Mouse (Mus musculus) lung, adult 2 months (tissue): ENCODE measurements at regions not wholly inside any gene's neighbourhood (a gene's known extent, or its start where the extent isn't known, plus 50 kb on each side); places are given as distances from the start of the nearest gene placed in this dataset.

Source experiments
- CTCF ChIP-seq: fragments of 200-500 bp; IDR thresholded peaks from 2 replicates; pipeline ENCODE4 v1.5.1; 2011; ENCODE audit warnings: mild to moderate bottlenecking, low read length, control low read depth; ENCODE audit not compliant: insufficient read depth
- POLR2A ChIP-seq: fragments of 200-500 bp; IDR thresholded peaks from 2 replicates; pipeline ENCODE4 v1.6.1; 2011; ENCODE audit warnings: low read depth, mild to moderate bottlenecking, control low read depth, low read length, borderline replicate concordance; ENCODE audit errors: extremely low read depth

- TF ChIP-seq CTCF (no peak), POLR2A (no peak)
These were observed 120.1 kb upstream of the Gm26657 start for GRCm38 (mm10) chr4:56619803-56620202.
